Mouse (Mus musculus): ENCODE data around the gene Ubox5.
A peak's percentile ranks its signal among the peaks of the same experiment; 100 is the strongest.

Gene Ubox5

GRCm38 (mm10) chr2:130634006-130634738 lies 4.3 kb upstream of the Ubox5 start:
- DNase-seq (ENCODE audit: low spot score in 2 of 2), result no peak

GRCm38 (mm10) chr2:130632887-130633675 lies 3.2 kb upstream of the Ubox5 start:
- no peak for DNase-seq (ENCODE audit: low spot score in 2 of 2)

GRCm38 (mm10) chr2:130632416-130632815 lies 2.6 kb upstream of the Ubox5 start:
- DNase-seq (ENCODE audit: low spot score in 2 of 2), result no peak

- DNase-seq (ENCODE audit: low spot score in 2 of 2), result no peak
Measured at GRCm38 (mm10) chr2:130629080-130629838, 579 bp downstream of the Ubox5 start.

- DNase-seq (ENCODE audit: low spot score in 2 of 2), result peak in 1 of 2 experiments; percentile 67
Measured at GRCm38 (mm10) chr2:130628424-130628823, 1.4 kb downstream of the Ubox5 start.

- DNase-seq (ENCODE audit: low spot score in 2 of 2), result no peak
Measured at GRCm38 (mm10) chr2:130618972-130619371, 10.9 kb downstream of the Ubox5 start.

- DNase-seq (ENCODE audit: low spot score in 2 of 2), result no peak
Measured at GRCm38 (mm10) chr2:130613091-130613490, 16.7 kb downstream of the Ubox5 start.

GRCm38 (mm10) chr2:130602195-130602594 lies 27.6 kb downstream of the Ubox5 start:
- no peak for DNase-seq (ENCODE audit: low spot score in 2 of 2)

GRCm38 (mm10) chr2:130598399-130598798 lies 31.4 kb downstream of the Ubox5 start:
- DNase-seq (ENCODE audit: low spot score in 2 of 2), result no peak

- no peak for DNase-seq (ENCODE audit: low spot score in 2 of 2)
Measured at GRCm38 (mm10) chr2:130597601-130598010, 32.2 kb downstream of the Ubox5 start.

GRCm38 (mm10) chr2:130595596-130595995 lies 34.2 kb downstream of the Ubox5 start:
- DNase-seq (ENCODE audit: low spot score in 2 of 2), result no peak

- DNase-seq (ENCODE audit: low spot score in 2 of 2), result no peak
Measured at GRCm38 (mm10) chr2:130591016-130591415, 38.8 kb downstream of the Ubox5 start.

GRCm38 (mm10) chr2:130589761-130590160 lies 40.1 kb downstream of the Ubox5 start:
- DNase-seq (ENCODE audit: low spot score in 2 of 2), result no peak

- DNase-seq (ENCODE audit: low spot score in 2 of 2), result no peak
Measured at GRCm38 (mm10) chr2:130589157-130589556, 40.7 kb downstream of the Ubox5 start.

GRCm38 (mm10) chr2:130588373-130588772 lies 41.5 kb downstream of the Ubox5 start:
- DNase-seq (ENCODE audit: low spot score in 2 of 2), result no peak

GRCm38 (mm10) chr2:130586016-130586415 lies 43.8 kb downstream of the Ubox5 start:
- no peak for DNase-seq (ENCODE audit: low spot score in 2 of 2)

- no peak for DNase-seq (ENCODE audit: low spot score in 2 of 2)
Measured at GRCm38 (mm10) chr2:130583902-130584560, 45.8 kb downstream of the Ubox5 start.

- DNase-seq (ENCODE audit: low spot score in 2 of 2), result no peak
Measured at GRCm38 (mm10) chr2:130582552-130582951, 47.3 kb downstream of the Ubox5 start, which contains the start of gene Avp. Gene Avp (minus strand): TSS chr2:130582554.

- no peak for DNase-seq (ENCODE audit: low spot score in 2 of 2)
Measured at GRCm38 (mm10) chr2:130581201-130581600, 48.6 kb downstream of the Ubox5 start.

- DNase-seq (ENCODE audit: low spot score in 2 of 2), result no peak
Measured at GRCm38 (mm10) chr2:130579791-130580190, 50.0 kb downstream of the Ubox5 start.

GRCm38 (mm10) chr2:130578148-130578547 lies 51.7 kb downstream of the Ubox5 start:
- DNase-seq (ENCODE audit: low spot score in 2 of 2), result peak; percentile 57 to 79

GRCm38 (mm10) chr2:130577632-130578031 lies 52.2 kb downstream of the Ubox5 start:
- DNase-seq (ENCODE audit: low spot score in 2 of 2), result peak; percentile 56 to 73

All from spleen, postnatal 4 days (tissue).